Comparison of ENCODE assay signal across 9 mouse cellular contexts in the genomic region with DNA sequence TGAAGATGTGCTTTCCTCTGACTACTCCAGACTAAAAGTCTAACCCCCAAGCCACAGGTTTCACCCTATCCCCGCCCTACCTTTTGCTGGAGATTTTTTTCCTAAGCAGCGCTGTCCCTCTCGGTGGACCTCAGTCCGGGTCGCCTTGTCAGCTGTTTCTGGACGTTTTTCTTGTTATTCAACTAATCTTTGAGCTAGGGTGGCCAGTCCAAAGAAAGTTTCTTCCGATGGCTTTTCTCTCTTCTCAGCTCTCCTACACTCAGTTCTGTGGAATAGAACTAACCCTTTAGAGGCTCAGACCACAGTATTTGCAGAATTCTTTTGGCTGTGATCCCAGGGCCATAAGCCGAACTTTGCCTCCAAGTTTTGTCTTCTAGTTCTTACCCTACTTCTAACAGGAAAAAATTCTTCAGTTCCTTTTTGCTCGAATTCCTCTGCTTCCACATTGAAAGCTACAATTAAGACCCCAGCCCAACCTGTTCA. TPM values are rescaled to one million over a fixed set of nuclear protein-coding genes. Genes with fewer than 3 reads are reported as not detected.
A peak's percentile ranks its signal among the peaks of the same experiment; 100 is the strongest.
DNase-seq lines count a peak whose midpoint lies in the region; ATAC-seq lines count a peak whose summit lies in the region.
"Had no signal": no experiment of that assay in that cellular context is flagged by ENCODE, and none has a peak within 500 bp of the region (broad histone marks: within the 10 kb centered on the region; RNA-seq: fewer than 3 reads in every experiment).

No protein-coding gene starts in this region.

- H3K9me3 ChIP-seq in kidney, embryonic 14.5 days (ENCODE audit: control insufficient read depth, low read length) = 0 out of 2 replicates have a peak, but pooled peaks cover 2% of the 10 kb centered on the region
- no peaks in the 10 kb centered on the region for H3K9me3 ChIP-seq in embryonic facial prominence, embryonic 13.5 days
- H3K9me3 ChIP-seq in limb, embryonic 12.5 days = peaks cover 4% of the 10 kb centered on the region; the same call in 1 of the 2 replicates
- H3K9me3 ChIP-seq in liver, embryonic 11.5 days (ENCODE audit: control insufficient read depth, low read length) = no peaks in the 10 kb centered on the region
- H3K9me3 ChIP-seq: liver, embryonic 13.5 days had no signal

- H3K27ac ChIP-seq in kidney, embryonic 14.5 days (ENCODE audit: low read depth, low read length) = no peak overlapping the region
- no peak overlapping the region for H3K27ac ChIP-seq in embryonic facial prominence, embryonic 13.5 days
- H3K27ac ChIP-seq in limb, embryonic 12.5 days = no peak overlapping the region
- H3K27ac ChIP-seq in liver, embryonic 11.5 days (ENCODE audit: low read depth, low read length) = no peak overlapping the region
- H3K27ac ChIP-seq: liver, embryonic 13.5 days had no signal

- peaks cover 95% of the 10 kb centered on the region for H3K27me3 ChIP-seq in kidney, embryonic 14.5 days (ENCODE audit: control insufficient read depth, insufficient read depth, low read length)
- H3K27me3 ChIP-seq in embryonic facial prominence, embryonic 13.5 days = peaks cover 99% of the 10 kb centered on the region
- peaks cover 97% of the 10 kb centered on the region for H3K27me3 ChIP-seq in limb, embryonic 12.5 days
- peaks cover 100% of the 10 kb centered on the region for H3K27me3 ChIP-seq in liver, embryonic 11.5 days (replicated peaks; ENCODE audit: control insufficient read depth, insufficient read depth, low read length)

- peak overlapping the region; percentile 42; the same call in 1 of the 2 replicates for H3K4me3 ChIP-seq in kidney, embryonic 14.5 days (ENCODE audit: low read length)
- peak overlapping the region; percentile 47 for H3K4me3 ChIP-seq in embryonic facial prominence, embryonic 13.5 days
- peak overlapping the region; percentile 48 for H3K4me3 ChIP-seq in limb, embryonic 12.5 days (replicated peaks)
- H3K4me3 ChIP-seq in liver, embryonic 11.5 days (ENCODE audit: low read depth, low read length) = no peak overlapping the region; the same call in 1 of the 2 replicates

- H3K9ac ChIP-seq in kidney, embryonic 14.5 days (ENCODE audit: low read depth, low read length) = no peak overlapping the region
- no peak overlapping the region for H3K9ac ChIP-seq in embryonic facial prominence, embryonic 13.5 days
- H3K9ac ChIP-seq in limb, embryonic 12.5 days (replicated peaks) = no peak overlapping the region; the same call in 1 of the 2 replicates
- no peak overlapping the region for H3K9ac ChIP-seq in liver, embryonic 11.5 days (ENCODE audit: low read depth, low read length)
- H3K9ac ChIP-seq: liver, embryonic 13.5 days had no signal

- no peak for ATAC-seq in kidney, embryonic 14.5 days (ENCODE audit: low FRiP score, low TSS enrichment)
- no peak for ATAC-seq in embryonic facial prominence, embryonic 13.5 days (ENCODE audit: insufficient number of reproducible peaks, insufficient read depth, low FRiP score, low TSS enrichment, low read depth)
- no peak for ATAC-seq in limb, embryonic 12.5 days (ENCODE audit: insufficient number of reproducible peaks, insufficient read depth, low FRiP score, low TSS enrichment, low read depth)
- ATAC-seq in liver, embryonic 11.5 days (replicated peaks; ENCODE audit: low FRiP score) = no peak
- ATAC-seq in frontal cortex, adult (ENCODE audit: low TSS enrichment) = no peak

- peaks cover 36% of the 10 kb centered on the region for H3K4me1 ChIP-seq in kidney, embryonic 14.5 days (ENCODE audit: control insufficient read depth, insufficient read depth, low read length)
- H3K4me1 ChIP-seq in embryonic facial prominence, embryonic 13.5 days = peaks cover 46% of the 10 kb centered on the region
- peaks cover 53% of the 10 kb centered on the region for H3K4me1 ChIP-seq in limb, embryonic 12.5 days (replicated peaks)
- peaks cover 10% of the 10 kb centered on the region for H3K4me1 ChIP-seq in liver, embryonic 11.5 days (replicated peaks; ENCODE audit: control insufficient read depth, insufficient read depth, low read length)

- no peak for DNase-seq in kidney, postnatal 25 days
- peak; percentile 31 for DNase-seq in adipocyte (ENCODE audit: low spot score)
- DNase-seq in thymus, postnatal 0 days (ENCODE audit: low spot score) = no peak
- DNase-seq in liver, embryonic 11.5 days (ENCODE audit: low spot score) = no peak
- DNase-seq: liver, embryonic 13.5 days had no signal

- H3K36me3 ChIP-seq in kidney, embryonic 14.5 days (ENCODE audit: control insufficient read depth, insufficient read depth, low read length) = no peaks in the 10 kb centered on the region
- no peaks in the 10 kb centered on the region for H3K36me3 ChIP-seq in embryonic facial prominence, embryonic 13.5 days
- no peaks in the 10 kb centered on the region for H3K36me3 ChIP-seq in limb, embryonic 12.5 days
- no peaks in the 10 kb centered on the region for H3K36me3 ChIP-seq in liver, embryonic 11.5 days (ENCODE audit: control insufficient read depth, insufficient read depth, low read length)
- H3K36me3 ChIP-seq: liver, embryonic 13.5 days had no signal

- 5% methylated on average over 9 of the region's 9 CpGs for WGBS in kidney, embryonic 14.5 days
- 2% methylated on average over 9 of the region's 9 CpGs for whole genome bisulfite sequencing in embryonic facial prominence, embryonic 13.5 days
- WGBS in limb, embryonic 12.5 days = 2% methylated on average over 9 of the region's 9 CpGs
- WGBS in liver, embryonic 11.5 days = 4% methylated on average over 9 of the region's 9 CpGs

- H3K4me2 ChIP-seq in kidney, embryonic 14.5 days (replicated peaks; ENCODE audit: low read depth, low read length) = peak overlapping the region; percentile 67
- peak overlapping the region; percentile 66; the same call in 1 of the 2 replicates for H3K4me2 ChIP-seq in embryonic facial prominence, embryonic 13.5 days
- H3K4me2 ChIP-seq in limb, embryonic 12.5 days = peak overlapping the region; percentile 73; the same call in 1 of the 2 replicates
- H3K4me2 ChIP-seq in liver, embryonic 11.5 days = no peak overlapping the region

RNA-seq across cellular contexts. Expression of a gene that starts 1.0 kb away (rescaled TPM):
- polyA plus RNA-seq in kidney, embryonic 14.5 days (2014; fragmentation: Nextera tagmentation; extraction: Ambion mirVana) = 0.14 and 0.30 TPM in 2 replicates
- 0.56 and 1.5 TPM in 2 replicates for polyA plus RNA-seq in embryonic facial prominence, embryonic 13.5 days (2015; fragmentation: Nextera tagmentation; extraction: Ambion mirVana)
- polyA plus RNA-seq in limb, embryonic 12.5 days (2016; fragmentation: Nextera tagmentation; extraction: Ambion mirVana) = 0.26 and 0.35 TPM in 2 replicates
- polyA plus RNA-seq in thymus, postnatal 0 days (2015; fragmentation: Nextera tagmentation; extraction: Ambion mirVana) = 0.06 TPM in 1 of 2 replicates, not detected in the other
- 0.07 TPM in 1 of 2 replicates, not detected in the other for polyA plus RNA-seq in liver, embryonic 11.5 days (2014; fragmentation: Nextera tagmentation; extraction: Ambion mirVana)
- polyA plus RNA-seq: liver, embryonic 13.5 days had no signal
